Mouse (Mus musculus) spleen, adult 2 months (tissue): ENCODE measurements at regions not wholly inside any gene's neighbourhood (a gene's known extent, or its start where the extent isn't known, plus 50 kb on each side); places are given as distances from the start of the nearest gene placed in this dataset.

Source experiments
- CTCF ChIP-seq: fragments of 200-500 bp; IDR thresholded peaks from 2 replicates; pipeline ENCODE4 v1.5.1; 2011; ENCODE audit warnings: mild to moderate bottlenecking, inconsistent platforms; ENCODE audit not compliant: insufficient read depth, insufficient read length, insufficient replicate concordance; ENCODE audit errors: extremely low read depth
- POLR2A ChIP-seq: fragments of 200-500 bp; IDR thresholded peaks from 2 replicates; pipeline ENCODE4 v1.6.1; 2011; ENCODE audit warnings: low read depth, low read length, inconsistent platforms

- TF ChIP-seq CTCF (no peak), POLR2A (no peak)
Measured at GRCm38 (mm10) chr4:105641582-105641981, 148.1 kb upstream of the Gm12728 start.
